Mouse (Mus musculus): ENCODE data around the gene Agrp. TPM values are rescaled to one million over a fixed set of nuclear protein-coding genes. Genes with fewer than 3 reads are reported as not detected.
A peak's percentile ranks its signal among the peaks of the same experiment; 100 is the strongest.

Gene Agrp
- polyA plus RNA-seq (2016; fragmentation: Nextera tagmentation; extraction: Ambion mirVana) = 0.22 TPM in 1 of 2 replicates, not detected in the other

DNA sequence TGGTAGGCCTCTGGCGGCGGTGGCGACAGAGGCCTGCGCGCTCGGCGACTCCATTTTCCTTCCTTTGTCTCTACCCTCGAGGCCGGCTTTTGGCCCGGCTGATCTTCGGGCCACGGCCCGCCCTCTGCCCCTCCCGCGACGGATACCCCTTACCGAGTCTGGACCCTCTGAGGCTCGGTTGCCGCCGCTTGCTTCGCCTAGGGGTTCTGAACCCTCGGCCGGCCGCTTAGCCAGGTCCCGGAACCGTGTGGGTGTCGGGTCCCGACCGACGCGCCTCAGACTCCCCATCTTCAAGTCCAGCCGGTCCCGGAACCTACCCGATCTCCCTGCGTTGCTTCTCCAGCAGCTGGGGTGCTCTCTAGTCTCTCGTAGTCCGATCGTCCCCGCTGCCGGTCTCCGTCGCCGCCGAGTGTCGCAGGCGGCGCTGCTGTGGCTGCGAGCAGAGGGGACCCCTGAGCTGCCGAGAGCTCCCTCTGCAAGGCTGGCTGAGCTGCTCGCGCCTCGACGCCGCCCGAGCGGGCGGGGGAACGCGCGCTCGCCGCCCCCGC lies at the start of gene Agrp:
TSS of gene Agrp (minus strand) at position 431 of the 548 bp plus-strand sequence.
- Histone ChIP-seq H3K27me3 (replicated peaks) (no peaks in the 10 kb centered on the region), H3K4me3 (peak within 1 kb of the TSS; percentile 93), H3K9ac (peak within 1 kb of the TSS; percentile 99), H3K36me3 (peaks cover 11% of the 10 kb centered on the region), H3K4me1 (peaks cover 49% of the 10 kb centered on the region), H3K27ac (peak within 1 kb of the TSS; percentile 100), H3K4me2 (peak within 1 kb of the TSS; percentile 86), H3K9me3 (replicated peaks) (no peaks in the 10 kb centered on the region)
- under 1% methylated on average over 61 of the region's 63 CpGs for WGBS (ENCODE audit: insufficient replicate concordance)
- ATAC-seq = peak; percentile 44

DNA sequence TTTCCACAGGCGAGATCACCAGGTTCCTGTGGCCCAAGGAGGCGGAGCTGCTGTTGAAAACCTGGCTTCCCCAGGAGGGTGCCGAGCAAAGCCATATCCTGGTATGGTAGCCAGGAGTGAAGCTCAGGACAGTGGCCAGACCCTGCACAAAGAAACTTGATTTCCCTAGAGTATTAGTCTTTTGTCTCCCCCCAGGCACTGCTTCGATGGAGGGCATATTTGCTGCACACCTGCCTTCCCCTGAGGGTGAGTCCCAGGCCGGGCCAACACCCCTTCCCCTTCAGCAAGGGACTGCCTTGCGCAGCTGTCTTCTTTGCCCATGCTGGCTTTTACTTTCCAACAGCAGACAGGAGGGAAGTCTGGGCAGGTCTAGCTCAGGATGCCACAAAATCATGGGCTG lies 49.4 kb upstream of the Agrp start:
- 67% methylated on average over 6 of the region's 6 CpGs for WGBS (ENCODE audit: insufficient replicate concordance)
- H3K4me3 ChIP-seq = no peak overlapping the region
- ATAC-seq = no peak

DNA sequence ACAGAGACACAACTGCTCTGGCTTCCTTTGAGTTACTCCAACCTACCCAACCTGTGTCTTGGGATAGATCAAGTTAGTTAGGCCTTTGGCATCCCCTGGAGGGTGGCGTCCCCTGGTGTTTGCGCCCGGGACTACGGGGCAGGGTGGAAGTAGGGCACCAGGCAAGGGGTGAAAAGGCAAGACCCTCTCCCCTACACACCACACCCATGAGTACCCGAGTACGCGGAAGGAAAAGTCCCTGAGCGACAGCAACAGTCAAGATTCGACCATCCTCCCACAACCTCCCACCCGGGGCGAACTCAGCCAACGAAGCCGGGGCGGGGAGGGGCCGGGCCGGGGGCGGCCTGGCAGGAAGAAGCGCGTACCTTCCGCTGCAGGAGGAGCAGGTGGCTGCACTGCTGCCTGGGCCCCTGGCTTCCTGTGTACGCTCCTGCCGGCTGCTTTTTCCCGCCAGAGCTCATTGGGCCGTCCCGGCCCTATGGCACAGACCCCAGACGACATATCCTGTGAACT lies 48.7 kb upstream of the Agrp start, which contains the start of gene Carmil2:
TSS of gene Carmil2 (plus strand) at position 479 of the 513 bp plus-strand sequence.
- Histone ChIP-seq H3K4me1 (peaks cover 13% of the 10 kb centered on the region; the same call in 1 of the 2 replicates), H3K9me3 (replicated peaks) (no peaks in the 10 kb centered on the region), H3K4me3 (peak within 1 kb of the TSS; percentile 6; the same call in 1 of the 2 replicates), H3K27me3 (replicated peaks) (0 out of 2 replicates have a peak, but pooled peaks cover 3% of the 10 kb centered on the region), H3K36me3 (peaks cover 37% of the 10 kb centered on the region), H3K4me2 (peak within 1 kb of the TSS; percentile 51), H3K9ac (0 out of 2 replicates have a peak within 1 kb of the TSS, but pooled peaks have one; percentile 27), H3K27ac (0 out of 2 replicates have a peak within 1 kb of the TSS, but pooled peaks have one; percentile 13)
- peak; percentile 36; the same call in 1 of the 2 replicates for ATAC-seq
- WGBS (ENCODE audit: insufficient replicate concordance) = 8% methylated on average over 23 of the region's 26 CpGs

More for the DNA sequence above, 49.4 kb upstream of the Agrp start:
- 0 out of 2 replicates have a peak, but pooled peaks cover 3% of the 10 kb centered on the region for H3K27me3 ChIP-seq (replicated peaks)
- peaks cover 13% of the 10 kb centered on the region; the same call in 1 of the 2 replicates for H3K4me1 ChIP-seq
- no peaks in the 10 kb centered on the region for H3K9me3 ChIP-seq (replicated peaks)
- H3K27ac ChIP-seq = 0 out of 2 replicates have a peak overlapping the region, but pooled peaks have one; percentile 13
- H3K36me3 ChIP-seq = peaks cover 30% of the 10 kb centered on the region
- peak overlapping the region; percentile 51 for H3K4me2 ChIP-seq
- H3K9ac ChIP-seq = no peak overlapping the region

DNA sequence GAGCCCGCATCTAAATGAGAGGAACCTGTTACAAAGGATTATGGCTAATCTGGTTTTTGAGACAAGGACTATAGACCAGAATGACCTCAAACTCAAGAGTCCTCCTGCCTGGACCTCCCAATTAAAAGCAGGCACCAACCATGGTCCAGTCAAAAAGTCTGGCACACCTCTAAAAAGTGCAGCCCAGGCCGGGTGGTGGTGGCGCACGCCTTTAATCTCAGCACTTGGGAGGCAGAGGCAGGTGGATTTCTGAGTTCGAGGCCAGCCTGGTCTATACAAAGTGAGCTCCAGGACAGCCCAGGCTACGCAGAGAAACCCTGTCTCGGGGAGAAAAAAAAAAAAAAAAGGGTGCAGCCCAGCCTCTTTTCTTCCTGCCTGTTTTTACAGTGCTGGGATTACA lies 48.1 kb upstream of the Agrp start:
- no peak overlapping the region for H3K9ac ChIP-seq
- no peak for ATAC-seq
- H3K9me3 ChIP-seq (replicated peaks) = no peaks in the 10 kb centered on the region
- peak overlapping the region; percentile 51 for H3K4me2 ChIP-seq
- no peak overlapping the region for H3K4me3 ChIP-seq
- 57% methylated on average over 7 of the region's 7 CpGs for WGBS (ENCODE audit: insufficient replicate concordance)
- peaks cover 43% of the 10 kb centered on the region for H3K36me3 ChIP-seq
- H3K27me3 ChIP-seq (replicated peaks) = 0 out of 2 replicates have a peak, but pooled peaks cover 3% of the 10 kb centered on the region
- H3K4me1 ChIP-seq = peaks cover 13% of the 10 kb centered on the region; the same call in 1 of the 2 replicates
- H3K27ac ChIP-seq = no peak overlapping the region

DNA sequence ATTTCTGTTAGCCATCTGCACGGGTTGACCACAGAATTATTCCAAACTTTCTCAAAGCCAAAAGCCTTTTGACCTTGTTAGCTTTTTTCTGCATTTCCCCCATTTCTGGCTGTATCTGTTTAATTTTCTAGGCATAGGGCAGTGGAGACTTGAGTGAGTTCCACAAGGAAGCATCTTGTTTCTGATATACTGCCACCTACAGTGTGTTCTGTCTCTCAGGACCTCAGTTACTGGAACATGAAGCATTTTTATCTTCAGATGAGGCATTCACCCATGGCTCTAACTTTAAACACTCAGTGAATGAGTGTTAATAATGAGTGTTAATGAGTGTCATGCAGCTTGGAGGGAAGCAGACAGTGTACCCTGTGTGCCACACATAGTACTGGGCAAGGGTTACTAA lies 40.7 kb upstream of the Agrp start:
- peaks cover 100% of the 10 kb centered on the region for H3K36me3 ChIP-seq
- no peaks in the 10 kb centered on the region for H3K4me1 ChIP-seq
- H3K9me3 ChIP-seq (replicated peaks) = no peaks in the 10 kb centered on the region
- no peak for ATAC-seq
- 84% methylated on average over 1 of the region's 1 CpGs for WGBS (ENCODE audit: insufficient replicate concordance)
- no peak overlapping the region for H3K4me2 ChIP-seq
- no peak overlapping the region for H3K27ac ChIP-seq
- no peaks in the 10 kb centered on the region for H3K27me3 ChIP-seq (replicated peaks)
- no peak overlapping the region for H3K4me3 ChIP-seq
- no peak overlapping the region for H3K9ac ChIP-seq

DNA sequence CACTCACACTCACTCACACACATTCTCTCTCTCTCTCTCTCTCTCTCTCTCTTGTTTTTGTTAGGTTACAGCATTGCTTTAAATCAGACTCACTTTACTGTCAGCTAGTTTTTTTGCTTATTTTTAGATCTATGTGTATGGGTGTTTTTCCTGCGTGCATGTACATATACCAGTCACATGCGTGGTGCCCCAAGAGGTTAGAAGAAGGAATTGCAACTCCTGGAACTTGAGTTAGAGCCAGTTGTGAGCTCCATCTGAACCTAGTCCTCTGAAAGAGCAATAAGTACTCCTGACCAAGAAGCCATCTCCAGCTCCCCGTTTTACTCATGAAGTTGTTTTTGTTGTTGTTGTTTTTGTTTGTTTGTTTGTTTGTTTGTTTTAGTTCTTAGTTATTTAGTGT lies 24.0 kb upstream of the Agrp start:
- Histone ChIP-seq H3K9ac (no peak overlapping the region), H3K27ac (no peak overlapping the region), H3K4me2 (no peak overlapping the region), H3K9me3 (replicated peaks) (no peaks in the 10 kb centered on the region), H3K27me3 (replicated peaks) (no peaks in the 10 kb centered on the region), H3K4me1 (no peaks in the 10 kb centered on the region), H3K4me3 (no peak overlapping the region), H3K36me3 (peaks cover 60% of the 10 kb centered on the region)
- ATAC-seq = no peak
- 76% methylated on average over 3 of the region's 3 CpGs for WGBS (ENCODE audit: insufficient replicate concordance)

DNA sequence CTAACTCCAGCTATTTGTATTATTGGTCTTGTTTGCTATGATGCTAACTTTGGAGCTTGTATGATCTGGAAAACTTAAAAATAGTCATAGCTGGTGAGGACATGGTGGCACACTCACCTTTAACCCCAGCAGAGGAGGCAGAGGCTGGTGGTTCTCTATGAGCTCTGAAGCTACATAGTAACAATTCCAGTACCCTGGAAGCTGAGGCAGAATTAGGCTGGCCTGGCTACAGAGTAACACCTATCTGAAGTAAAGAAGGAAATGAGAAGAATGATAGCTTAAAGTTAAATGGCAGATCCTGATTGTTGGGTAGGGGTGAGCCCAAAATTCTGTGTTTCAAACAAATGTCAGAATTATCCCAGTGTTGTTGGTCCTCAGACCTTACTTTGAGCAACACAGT lies 20.4 kb upstream of the Agrp start:
- ATAC-seq = no peak
- Histone ChIP-seq H3K27ac (no peak overlapping the region), H3K9me3 (replicated peaks) (no peaks in the 10 kb centered on the region), H3K4me3 (no peak overlapping the region), H3K36me3 (peaks cover 46% of the 10 kb centered on the region), H3K4me2 (no peak overlapping the region), H3K9ac (no peak overlapping the region), H3K4me1 (no peaks in the 10 kb centered on the region), H3K27me3 (replicated peaks) (no peaks in the 10 kb centered on the region)

DNA sequence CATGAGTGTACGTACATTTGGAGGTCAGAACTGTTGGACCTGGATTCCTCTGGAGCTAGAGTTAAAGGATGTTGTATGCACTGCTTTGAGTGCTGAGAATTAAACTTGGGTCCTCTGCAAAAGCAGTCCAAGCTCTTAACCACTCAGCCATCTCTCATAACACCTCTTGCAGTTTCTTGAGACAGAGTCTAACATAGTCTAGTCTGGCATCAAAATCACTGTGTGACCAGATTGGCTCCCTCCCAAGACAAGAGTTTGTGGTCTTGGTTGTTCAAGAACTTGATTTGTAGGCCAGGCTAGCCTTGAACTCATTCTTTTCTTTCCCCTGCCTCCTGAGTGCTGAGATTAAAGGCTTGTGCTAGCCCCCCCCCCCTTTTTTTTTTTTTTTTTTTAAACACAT lies 11.7 kb upstream of the Agrp start:
- Histone ChIP-seq H3K9me3 (replicated peaks) (no peaks in the 10 kb centered on the region), H3K27me3 (replicated peaks) (no peaks in the 10 kb centered on the region), H3K36me3 (peaks cover 72% of the 10 kb centered on the region), H3K27ac (no peak overlapping the region), H3K4me3 (no peak overlapping the region), H3K9ac (no peak overlapping the region), H3K4me2 (no peak overlapping the region), H3K4me1 (0 out of 2 replicates have a peak, but pooled peaks cover 11% of the 10 kb centered on the region)
- WGBS (ENCODE audit: insufficient replicate concordance) = 95% methylated on average over 1 of the region's 1 CpGs
- ATAC-seq = no peak

DNA sequence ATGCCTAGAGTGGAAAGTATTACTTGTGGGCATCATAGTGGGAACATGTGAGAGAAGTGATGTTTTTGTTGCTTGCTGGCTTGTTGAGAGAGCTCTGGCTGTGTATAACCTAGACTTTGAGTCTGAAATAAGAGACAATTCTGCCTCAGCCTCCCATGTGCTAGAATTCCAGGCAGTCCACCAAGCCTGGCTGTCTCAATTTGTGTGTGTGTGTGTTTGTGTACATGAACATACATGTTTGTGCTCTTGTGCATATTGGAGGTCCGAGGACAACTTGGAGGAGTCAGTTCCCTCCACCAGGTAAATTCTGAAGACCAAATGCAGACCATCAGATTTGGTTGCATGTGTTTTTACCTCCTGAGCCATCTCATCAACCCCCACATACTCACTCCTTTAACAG lies 8.0 kb upstream of the Agrp start:
- Histone ChIP-seq H3K4me1 (peaks cover 25% of the 10 kb centered on the region), H3K36me3 (peaks cover 54% of the 10 kb centered on the region), H3K9me3 (replicated peaks) (no peaks in the 10 kb centered on the region), H3K4me3 (no peak overlapping the region), H3K27me3 (replicated peaks) (no peaks in the 10 kb centered on the region), H3K27ac (no peak overlapping the region), H3K9ac (no peak overlapping the region), H3K4me2 (no peak overlapping the region)
- 95% methylated on average over 1 of the region's 1 CpGs for WGBS (ENCODE audit: insufficient replicate concordance)
- ATAC-seq = no peak

DNA sequence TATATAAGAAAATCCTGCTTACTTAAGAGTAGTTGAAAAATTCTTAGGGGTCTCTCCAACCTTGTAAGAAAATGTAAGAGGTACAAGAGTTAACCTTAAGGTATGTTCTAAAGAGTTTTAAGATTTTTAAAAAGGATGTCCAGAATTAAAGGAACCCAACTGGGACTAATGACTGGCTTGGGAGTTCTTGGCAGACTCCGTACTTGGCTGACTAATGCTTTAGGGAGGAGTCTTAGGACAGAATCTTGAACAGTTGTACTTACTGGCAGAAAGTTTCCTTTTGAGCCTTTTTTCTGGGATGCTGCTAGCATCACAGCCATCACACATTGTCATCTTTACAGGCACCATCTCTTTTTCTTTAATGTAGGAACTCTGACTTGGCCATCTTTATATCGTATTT lies 3.3 kb upstream of the Agrp start:
- Histone ChIP-seq H3K9me3 (replicated peaks) (no peaks in the 10 kb centered on the region), H3K4me2 (no peak overlapping the region), H3K36me3 (peaks cover 31% of the 10 kb centered on the region), H3K27ac (no peak overlapping the region), H3K4me1 (peaks cover 46% of the 10 kb centered on the region), H3K4me3 (no peak overlapping the region), H3K9ac (no peak overlapping the region), H3K27me3 (replicated peaks) (no peaks in the 10 kb centered on the region)
- 87% methylated on average over 2 of the region's 2 CpGs for WGBS (ENCODE audit: insufficient replicate concordance)
- ATAC-seq = no peak

DNA sequence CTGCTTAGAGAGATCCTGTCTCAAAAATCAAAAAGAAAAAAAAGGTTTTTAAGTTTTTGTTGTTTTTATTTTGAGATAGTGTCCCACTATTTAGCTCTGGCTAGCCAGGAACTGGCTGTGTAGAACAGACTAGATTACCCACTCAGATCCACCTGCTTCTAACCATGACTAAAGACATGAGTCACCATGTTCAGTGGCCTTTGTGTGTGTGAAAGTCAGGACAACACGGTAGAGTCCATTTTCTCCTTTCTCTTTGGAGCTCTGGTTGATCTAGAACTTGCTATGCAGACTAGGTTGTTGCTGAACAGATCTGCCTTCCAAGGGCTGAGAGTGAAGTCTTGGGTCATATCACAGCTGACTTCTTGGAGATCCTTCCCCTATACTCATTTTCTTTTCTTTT lies 2.6 kb upstream of the Agrp start:
- Histone ChIP-seq H3K4me2 (no peak overlapping the region), H3K4me3 (no peak overlapping the region), H3K36me3 (peaks cover 24% of the 10 kb centered on the region), H3K9ac (no peak overlapping the region), H3K27ac (no peak overlapping the region), H3K4me1 (peaks cover 53% of the 10 kb centered on the region), H3K9me3 (replicated peaks) (no peaks in the 10 kb centered on the region), H3K27me3 (replicated peaks) (no peaks in the 10 kb centered on the region)
- ATAC-seq = no peak
- WGBS (ENCODE audit: insufficient replicate concordance) = 65% methylated on average over 1 of the region's 1 CpGs

DNA sequence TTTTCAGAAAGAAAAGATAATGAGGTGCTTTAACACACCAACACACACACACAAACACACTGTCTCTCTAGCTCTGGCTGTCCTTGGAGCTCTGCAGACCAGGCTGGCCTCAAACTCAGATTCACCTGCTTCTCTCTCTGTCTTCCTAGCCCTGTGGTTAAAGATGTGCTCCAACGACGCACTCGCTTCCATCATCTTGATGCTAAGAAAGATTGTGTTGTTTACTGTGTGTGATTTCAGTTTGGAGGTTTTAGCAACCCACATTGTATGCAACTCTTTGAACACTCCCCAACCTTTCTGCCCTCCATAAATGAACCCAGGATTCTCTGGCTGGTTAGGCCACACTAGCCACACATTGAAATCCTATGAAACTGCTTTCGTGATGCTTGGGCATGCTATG lies 1.3 kb upstream of the Agrp start:
- H3K9me3 ChIP-seq (replicated peaks) = no peaks in the 10 kb centered on the region
- H3K4me3 ChIP-seq = peak overlapping the region; percentile 93
- H3K36me3 ChIP-seq = peaks cover 14% of the 10 kb centered on the region
- ATAC-seq = no peak
- WGBS (ENCODE audit: insufficient replicate concordance) = 73% methylated on average over 4 of the region's 4 CpGs
- peak overlapping the region; percentile 99 for H3K9ac ChIP-seq
- H3K4me2 ChIP-seq = peak overlapping the region; percentile 86
- H3K27ac ChIP-seq = peak overlapping the region; percentile 41; the same call in 1 of the 2 replicates
- H3K27me3 ChIP-seq (replicated peaks) = no peaks in the 10 kb centered on the region
- peaks cover 56% of the 10 kb centered on the region for H3K4me1 ChIP-seq
